In genomic region chr14:44835132-44835531, GRCm38 (mm10) we compare ENCODE assay signal across 34 mouse cellular contexts. TPM values are rescaled to one million over a fixed set of nuclear protein-coding genes. Genes with fewer than 3 reads are reported as not detected.
A peak's percentile ranks its signal among the peaks of the same experiment; 100 is the strongest.
DNase-seq lines count a peak whose midpoint lies in the region; ATAC-seq and TF ChIP-seq lines count a peak whose summit lies in the region.
"Had no signal": no experiment of that assay in that cellular context is flagged by ENCODE, and none has a peak within 500 bp of the region (broad histone marks: within the 10 kb centered on the region; RNA-seq: fewer than 3 reads in every experiment).

No protein-coding gene starts in this region.

- peak; percentile 6 for DNase-seq in kidney, postnatal 14 days
- peak; percentile 70 for DNase-seq in Patski (ENCODE audit: low read depth, low spot score)
- no peak for DNase-seq in ovary, adult 18-20 months (ENCODE audit: low spot score)
- DNase-seq in lung, adult 18-20 months = no peak
- DNase-seq: adrenal gland, postnatal 10 days; cerebellum, adult 11 months; cerebellum, adult 9-10 months; gastrocnemius, adult 2 months; gastrocnemius, postnatal 36 days; heart, adult 2 months; heart, postnatal 14 days; liver, postnatal 0 days; lung, postnatal 4 days had no signal

- POLR2A ChIA-PET in Patski (lab: Charles Lee) = interaction anchor here (1.2 kb wide), 1 partner anchor 24 kb away, joined by 3 read pairs; the partner anchor contains the start of gene Ptgdr

- CTCF ChIA-PET in Patski (lab: Charles Lee) = interaction anchor here (0.9 to 2.9 kb wide), 4 partner anchors 8 to 16 kb away, joined by 3 to 10 read pairs (median 6); no protein-coding TSS in a partner anchor

- no peak for ATAC-seq in kidney, embryonic 14.5 days (ENCODE audit: low FRiP score, low TSS enrichment)
- peak; percentile 30 for ATAC-seq in Patski
- ATAC-seq in granulocyte monocyte progenitor cell, adult 5-6 weeks (replicated peaks; ENCODE audit: poor library complexity, severe bottlenecking) = peak; percentile 90
- ATAC-seq: liver, embryonic 12.5 days; liver, postnatal 0 days; lung, postnatal 0 days; midbrain, embryonic 16.5 days had no signal

- H3K36me3 ChIP-seq in kidney, embryonic 14.5 days (ENCODE audit: control insufficient read depth, insufficient read depth, low read length) = no peaks in the 10 kb centered on the region
- H3K36me3 ChIP-seq: embryonic facial prominence, embryonic 13.5 days; forebrain, embryonic 10.5 days; forebrain, embryonic 15.5 days; G1E; hindbrain, embryonic 10.5 days; hindbrain, embryonic 15.5 days; limb, embryonic 12.5 days; liver, embryonic 12.5 days; midbrain, embryonic 10.5 days; neural tube, embryonic 13.5 days; stomach, embryonic 15.5 days had no signal

- H3K27me3 ChIP-seq in kidney, embryonic 14.5 days (ENCODE audit: control insufficient read depth, insufficient read depth, low read length) = no peaks in the 10 kb centered on the region
- no peaks in the 10 kb centered on the region for H3K27me3 ChIP-seq in Patski
- H3K27me3 ChIP-seq: embryonic facial prominence, embryonic 13.5 days; forebrain, embryonic 15.5 days; hindbrain, embryonic 15.5 days; limb, embryonic 12.5 days; liver, embryonic 12.5 days; neural tube, embryonic 13.5 days; stomach, embryonic 15.5 days had no signal

- no peaks in the 10 kb centered on the region for H3K9me3 ChIP-seq in kidney, embryonic 14.5 days (ENCODE audit: control insufficient read depth, low read length)
- H3K9me3 ChIP-seq: embryonic facial prominence, embryonic 13.5 days; forebrain, embryonic 10.5 days; forebrain, embryonic 15.5 days; G1E; hindbrain, embryonic 10.5 days; hindbrain, embryonic 15.5 days; limb, embryonic 12.5 days; liver, embryonic 12.5 days; midbrain, embryonic 10.5 days; neural tube, embryonic 13.5 days; stomach, embryonic 15.5 days had no signal

- no peak overlapping the region for H3K4me2 ChIP-seq in kidney, embryonic 14.5 days (replicated peaks; ENCODE audit: low read depth, low read length)
- H3K4me2 ChIP-seq: embryonic facial prominence, embryonic 13.5 days; forebrain, embryonic 15.5 days; hindbrain, embryonic 15.5 days; limb, embryonic 12.5 days; liver, embryonic 12.5 days; neural tube, embryonic 13.5 days; stomach, embryonic 15.5 days had no signal

- H3K4me3 ChIP-seq in kidney, embryonic 14.5 days (ENCODE audit: low read length) = no peak overlapping the region
- H3K4me3 ChIP-seq: embryonic facial prominence, embryonic 13.5 days; forebrain, embryonic 10.5 days; forebrain, embryonic 15.5 days; gastrocnemius, adult 2 months; heart, adult 2 months; hindbrain, embryonic 10.5 days; hindbrain, embryonic 15.5 days; layer of hippocampus, adult 2 months; left cerebral cortex, adult 2 months; limb, embryonic 12.5 days; liver, embryonic 12.5 days; midbrain, embryonic 10.5 days; neural tube, embryonic 13.5 days; stomach, embryonic 15.5 days had no signal

- in situ Hi-C loops in Patski (cut with MboI; ENCODE audit: low pct_unique_long_range_greater_than_20kb) = no loop called here

- WGBS in kidney, embryonic 14.5 days = 76% methylated on average over 2 of the region's 2 CpGs

- TF ChIP-seq CTCF in Patski (IDR thresholded peaks at IDR 0.05) = no peak

- H3K27ac ChIP-seq in kidney, embryonic 14.5 days (ENCODE audit: low read depth, low read length) = no peak overlapping the region
- H3K27ac ChIP-seq: embryonic facial prominence, embryonic 13.5 days; forebrain, embryonic 10.5 days; forebrain, embryonic 15.5 days; gastrocnemius, adult 2 months; heart, adult 2 months; hindbrain, embryonic 10.5 days; hindbrain, embryonic 15.5 days; layer of hippocampus, adult 2 months; left cerebral cortex, adult 2 months; limb, embryonic 12.5 days; liver, embryonic 12.5 days; midbrain, embryonic 10.5 days; neural tube, embryonic 13.5 days; stomach, embryonic 15.5 days had no signal

- no peak overlapping the region for H3K9ac ChIP-seq in kidney, embryonic 14.5 days (ENCODE audit: low read depth, low read length)
- H3K9ac ChIP-seq: embryonic facial prominence, embryonic 13.5 days; forebrain, embryonic 15.5 days; hindbrain, embryonic 15.5 days; limb, embryonic 12.5 days; liver, embryonic 12.5 days; liver, postnatal 0 days; neural tube, embryonic 13.5 days; stomach, embryonic 15.5 days had no signal

- no peaks in the 10 kb centered on the region for H3K4me1 ChIP-seq in kidney, embryonic 14.5 days (ENCODE audit: control insufficient read depth, insufficient read depth, low read length)
- H3K4me1 ChIP-seq: embryonic facial prominence, embryonic 13.5 days; forebrain, embryonic 15.5 days; hindbrain, embryonic 10.5 days; hindbrain, embryonic 15.5 days; limb, embryonic 12.5 days; liver, embryonic 12.5 days; neural tube, embryonic 13.5 days; stomach, embryonic 15.5 days had no signal

RNA-seq across cellular contexts. Expression of gene Ptgdr, which starts 24.0 kb away (rescaled TPM):
- not detected in 2 replicates for polyA plus RNA-seq in kidney, embryonic 14.5 days (2014; fragmentation: Nextera tagmentation; extraction: Ambion mirVana)
- polyA plus RNA-seq in Patski (2021) = not detected
- total RNA-seq in granulocyte monocyte progenitor cell, adult 5-6 weeks (2014; fragmentation: Nextera tagmentation) = not detected in 2 replicates
- not detected in 2 replicates for total RNA-seq in granulocyte monocyte progenitor cell, adult 5-6 weeks (2017)
- total RNA-seq: adrenal gland, postnatal 10 days; gastrocnemius, adult 2 months; gastrocnemius, postnatal 36 days; heart, adult 2 months; heart, postnatal 14 days had no signal
- polyA plus RNA-seq: C2C12; forebrain, embryonic 10.5 days; G1E; heart, adult 2 months; heart, embryonic 14.5 days; hindbrain, embryonic 10.5 days; intestine, embryonic 14.5 days; kidney, postnatal 0 days; liver, embryonic 12.5 days; liver, postnatal 0 days; midbrain, embryonic 10.5 days had no signal

Comparison
In these comparisons a context has a peak if more than half of its experiments do, and no peak if none do; other contexts are left out.
1. DNase-seq: peak in kidney, postnatal 14 days (single experiment) and Patski (single experiment); none in ovary, adult 18-20 months (single experiment) and lung, adult 18-20 months (0 of 2).